Mouse (Mus musculus) heart, embryonic 15.5 days (tissue): ENCODE data around the gene Rab11fip3. TPM values are rescaled to one million over a fixed set of nuclear protein-coding genes. Genes with fewer than 3 reads are reported as not detected.
A peak's percentile ranks its signal among the peaks of the same experiment; 100 is the strongest.

ENCODE experiments used
- ATAC-seq: fragments of 200-750 bp; cut with Nextera tagmentation; replicated peaks from 2 replicates; pipeline ENCODE4 v1.8.0; 2017; ENCODE audit warnings: low read depth, moderate TSS enrichment; ENCODE audit not compliant: insufficient number of reproducible peaks, insufficient read depth, low FRiP score
- H3K27ac ChIP-seq: fragments of 300-500 bp; sonication (generic); 2 replicates; pipeline ENCODE4 v1.5.1; 2015; ENCODE audit warnings: mild to moderate bottlenecking, inconsistent platforms
- H3K27me3 ChIP-seq: fragments of 300-500 bp; sonication (generic); 2 replicates; pipeline ENCODE4 v1.6.1; 2015; ENCODE audit warnings: inconsistent platforms
- H3K36me3 ChIP-seq: fragments of 300-500 bp; sonication (generic); 2 replicates; pipeline ENCODE4 v1.6.1; 2015; ENCODE audit warnings: mild to moderate bottlenecking, inconsistent platforms
- H3K4me1 ChIP-seq: fragments of 300-500 bp; sonication (generic); replicated peaks from 2 replicates; pipeline ENCODE4 v1.6.1; 2015; ENCODE audit warnings: inconsistent platforms
- H3K4me2 ChIP-seq: fragments of 300-500 bp; sonication (generic); 2 replicates; pipeline ENCODE4 v1.6.1; 2015; ENCODE audit warnings: inconsistent platforms, mild to moderate bottlenecking, moderate library complexity
- H3K4me3 ChIP-seq: fragments of 300-500 bp; sonication (generic); 2 replicates; pipeline ENCODE4 v1.5.1; 2015; ENCODE audit warnings: mild to moderate bottlenecking, inconsistent platforms
- H3K9ac ChIP-seq: fragments of 300-500 bp; sonication (generic); 2 replicates; pipeline ENCODE4 v1.6.1; 2015; ENCODE audit warnings: mild to moderate bottlenecking, inconsistent platforms
- H3K9me3 ChIP-seq: fragments of 300-500 bp; sonication (generic); replicated peaks from 2 replicates; pipeline ENCODE4 v1.6.1; 2016; ENCODE audit warnings: inconsistent platforms
- WGBS: fragments of 180-500 bp; shearing (Covaris S2); methylation state at CpG from one replicate; pipeline ENCODE4 v1.1.7; 2015; ENCODE audit warnings: mixed read lengths; 5-methylcytosine and 5-hydroxymethylcytosine counted together
- polyA plus RNA-seq: library from polyadenylated mRNA; unstranded; fragments of >200 nt; fragmentation: Nextera tagmentation; extraction: Ambion mirVana; gene quantifications from 2 replicates; pipeline ENCODE4 v1.2.1, GENCODE M21; 2015

Rab11fip3 gene
- polyA plus RNA-seq, 1 experiment from 2014 or later: 10.2 TPM

DNA sequence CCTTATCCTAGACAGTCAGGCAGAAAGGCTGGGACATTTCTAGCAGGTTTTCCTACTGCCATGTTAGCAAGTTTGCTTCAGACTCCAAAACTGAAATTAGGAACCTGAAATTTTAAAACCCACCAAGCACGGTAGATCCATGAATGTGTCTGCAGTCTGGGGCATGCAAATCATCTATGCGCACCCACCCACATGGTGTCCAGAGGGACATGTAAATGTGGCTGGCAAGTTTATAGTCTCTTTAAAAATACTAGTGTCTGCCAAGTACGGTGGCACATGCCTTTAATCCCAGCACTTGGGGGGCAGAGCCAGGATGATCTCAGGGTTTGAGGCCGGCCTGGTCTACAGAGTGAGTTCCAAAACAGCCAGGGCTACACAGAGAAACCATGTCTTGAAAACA lies 41.1 kb downstream of the Rab11fip3 start:
- no peak overlapping the region for H3K27ac ChIP-seq

DNA sequence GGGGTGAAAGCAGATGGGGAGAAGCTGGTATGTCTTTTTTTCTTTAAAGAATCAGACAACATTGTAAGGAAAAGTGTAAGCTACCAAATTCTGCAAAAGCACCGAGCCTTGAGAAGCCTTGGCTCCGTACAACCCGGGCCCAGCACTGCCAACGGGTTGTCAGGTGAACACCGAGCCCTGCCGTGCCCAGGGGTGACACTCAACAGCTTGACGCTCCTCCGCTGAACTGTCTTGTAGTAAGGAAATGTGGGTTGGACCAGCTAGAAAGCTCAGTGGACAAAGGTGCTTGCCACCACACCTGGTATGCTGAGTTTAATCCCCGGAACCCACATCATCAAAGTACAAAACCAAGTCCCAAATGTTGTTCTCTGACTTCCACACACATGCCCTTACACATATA lies 44.7 kb downstream of the Rab11fip3 start:
- Histone ChIP-seq H3K36me3 (no peaks in the 10 kb centered on the region), H3K4me3 (no peak overlapping the region), H3K9ac (no peak overlapping the region), H3K4me1 (peaks cover 9% of the 10 kb centered on the region), H3K9me3 (no peaks in the 10 kb centered on the region), H3K27ac (no peak overlapping the region), H3K4me2 (no peak overlapping the region), H3K27me3 (no peaks in the 10 kb centered on the region)
- ATAC-seq: no peak
- 94% methylated on average over 9 of the region's 9 CpGs for WGBS

More for the DNA sequence above, 41.1 kb downstream of the Rab11fip3 start:
- Histone ChIP-seq H3K9me3 (no peaks in the 10 kb centered on the region), H3K4me3 (no peak overlapping the region), H3K4me1 (peaks cover 3% of the 10 kb centered on the region; the same call in 1 of the 2 replicates), H3K4me2 (no peak overlapping the region), H3K36me3 (no peaks in the 10 kb centered on the region), H3K9ac (no peak overlapping the region), H3K27me3 (no peaks in the 10 kb centered on the region)
- 80% methylated on average over 4 of the region's 4 CpGs for WGBS
- no peak for ATAC-seq

DNA sequence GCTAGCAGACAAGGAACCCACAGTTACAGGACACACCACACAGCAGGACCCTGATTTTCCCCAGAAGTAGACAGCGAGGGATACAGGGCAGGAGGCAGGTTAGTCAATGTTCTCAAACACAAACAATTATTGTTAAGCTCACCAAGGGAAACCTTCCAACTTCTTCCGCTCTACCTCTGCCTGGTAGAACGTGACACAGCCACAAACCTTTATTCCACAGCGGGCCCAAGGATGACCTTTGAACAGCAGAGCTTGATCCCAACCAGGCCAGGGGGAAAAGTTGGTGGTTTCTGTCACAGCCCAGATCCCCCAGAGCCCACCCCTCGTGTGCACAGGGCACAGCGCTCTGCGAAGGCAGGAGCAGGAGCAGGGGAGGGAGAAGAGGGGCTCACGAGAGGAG lies 45.4 kb downstream of the Rab11fip3 start:
- Histone ChIP-seq H3K36me3 (no peaks in the 10 kb centered on the region), H3K4me1 (peaks cover 10% of the 10 kb centered on the region), H3K9ac (no peak overlapping the region), H3K27me3 (no peaks in the 10 kb centered on the region), H3K9me3 (no peaks in the 10 kb centered on the region), H3K4me3 (no peak overlapping the region), H3K4me2 (no peak overlapping the region), H3K27ac (no peak overlapping the region)
- 85% methylated on average over 8 of the region's 8 CpGs for WGBS
- ATAC-seq: no peak

DNA sequence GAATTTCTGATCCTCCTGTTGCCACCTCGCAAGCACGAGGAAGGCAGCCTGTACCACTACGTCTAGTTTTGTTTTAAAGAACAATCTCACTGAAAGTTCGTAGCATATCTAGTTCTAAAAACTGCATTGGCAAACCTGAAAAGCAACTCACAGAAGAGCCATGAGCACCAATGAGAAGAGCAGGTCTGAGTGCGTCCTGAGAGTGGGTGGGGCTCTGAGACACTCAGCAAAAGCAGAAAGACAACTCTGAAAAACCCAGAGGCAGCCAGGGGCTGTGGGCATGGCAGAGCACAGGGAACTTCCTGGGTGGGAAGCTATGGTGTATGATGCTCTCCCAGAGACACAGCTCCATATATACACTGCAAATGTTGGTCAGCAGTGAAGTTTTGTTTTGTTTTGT lies 46.2 kb downstream of the Rab11fip3 start:
- Histone ChIP-seq H3K27ac (no peak overlapping the region), H3K9ac (no peak overlapping the region), H3K27me3 (no peaks in the 10 kb centered on the region), H3K9me3 (no peaks in the 10 kb centered on the region), H3K4me1 (peaks cover 17% of the 10 kb centered on the region), H3K4me3 (no peak overlapping the region), H3K4me2 (no peak overlapping the region), H3K36me3 (no peaks in the 10 kb centered on the region)
- no peak for ATAC-seq
- 89% methylated on average over 5 of the region's 5 CpGs for WGBS

DNA sequence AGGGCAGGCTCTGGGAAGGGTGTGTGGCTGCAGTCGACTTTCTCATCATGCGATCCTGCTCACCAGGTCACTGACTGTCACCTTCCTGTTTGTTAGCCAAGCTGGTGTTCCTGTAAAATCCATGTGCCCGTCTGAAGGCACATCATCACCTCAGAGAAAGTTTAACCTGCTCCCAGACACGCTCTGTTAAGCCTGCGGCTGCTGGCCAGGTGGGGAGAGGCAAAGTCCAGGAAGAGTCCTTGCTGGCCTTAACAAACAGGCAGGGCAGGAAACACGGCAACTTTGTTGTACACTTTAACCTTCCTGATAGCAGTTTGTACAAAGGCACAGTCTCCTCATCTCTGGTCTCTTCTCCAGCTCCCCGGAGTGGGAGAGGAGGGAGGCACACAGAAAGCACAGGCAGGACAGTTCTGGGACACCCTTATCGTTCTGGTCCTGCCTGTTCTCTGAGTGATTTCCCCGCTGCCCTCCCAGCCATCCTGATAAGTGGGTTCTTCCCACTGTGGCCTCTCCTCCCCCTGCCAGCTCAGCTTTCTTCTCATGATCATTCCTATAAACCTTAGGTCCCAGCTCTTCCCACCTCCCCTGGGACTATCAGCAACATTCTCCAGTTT lies 47.5 kb downstream of the Rab11fip3 start:
- no peak overlapping the region for H3K4me3 ChIP-seq
- peak overlapping the region; percentile 21; the same call in 1 of the 2 replicates for H3K27ac ChIP-seq
- H3K4me2 ChIP-seq: no peak overlapping the region
- ATAC-seq: no peak
- 37% methylated on average over 9 of the region's 9 CpGs for WGBS
- H3K9ac ChIP-seq: no peak overlapping the region
- H3K27me3 ChIP-seq: no peaks in the 10 kb centered on the region
- peaks cover 22% of the 10 kb centered on the region for H3K4me1 ChIP-seq
- H3K36me3 ChIP-seq: no peaks in the 10 kb centered on the region
- H3K9me3 ChIP-seq: no peaks in the 10 kb centered on the region

DNA sequence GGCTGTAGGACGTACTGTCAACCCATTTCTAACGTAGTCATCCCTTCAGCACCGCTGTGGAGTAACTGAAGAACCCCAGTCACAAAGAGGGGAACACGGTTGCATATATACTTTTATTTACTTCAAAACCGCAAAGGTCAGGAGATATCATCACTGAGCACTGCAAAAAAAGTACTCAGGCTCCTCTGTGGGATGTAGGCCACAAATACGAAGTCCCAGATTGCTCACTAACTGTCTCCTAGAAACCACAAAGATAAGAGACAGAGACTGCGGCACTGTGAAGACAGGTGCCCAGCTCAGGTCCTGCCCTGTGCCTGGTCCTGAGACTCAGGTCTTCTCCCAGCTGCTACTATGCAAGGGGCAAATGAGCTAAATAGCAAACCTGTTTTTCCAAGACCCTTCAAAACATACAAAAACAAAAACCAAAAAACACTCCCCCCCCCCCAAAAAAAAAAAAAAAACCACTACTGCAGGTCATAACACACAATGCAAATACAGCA lies 48.5 kb downstream of the Rab11fip3 start:
- no peaks in the 10 kb centered on the region for H3K27me3 ChIP-seq
- no peak overlapping the region for H3K4me2 ChIP-seq
- no peak overlapping the region for H3K4me3 ChIP-seq

DNA sequence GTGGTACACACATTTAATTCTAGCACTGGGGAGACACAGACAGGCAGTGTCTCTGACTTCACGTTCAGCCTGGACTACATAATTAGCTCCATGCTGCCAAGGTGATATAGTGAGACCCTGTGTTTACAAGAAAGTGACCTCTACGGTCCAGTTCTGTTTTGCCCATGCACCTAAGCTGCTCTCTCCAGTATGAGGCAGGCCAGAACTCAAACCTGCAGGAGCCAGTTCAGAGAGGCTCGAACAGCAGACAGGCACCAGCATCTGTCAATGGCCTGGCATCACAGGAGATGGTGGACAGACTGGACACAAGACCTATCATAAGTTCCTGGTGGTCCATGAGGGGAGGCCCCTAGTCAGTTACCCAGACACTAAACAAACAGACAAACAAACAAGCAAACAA lies 51.0 kb downstream of the Rab11fip3 start:
- ATAC-seq: no peak
- 47% methylated on average over 3 of the region's 3 CpGs for WGBS

More for the DNA sequence above, 48.5 kb downstream of the Rab11fip3 start:
- 72% methylated on average over 7 of the region's 7 CpGs for WGBS
- Histone ChIP-seq H3K9me3 (no peaks in the 10 kb centered on the region), H3K9ac (no peak overlapping the region), H3K4me1 (peaks cover 22% of the 10 kb centered on the region), H3K27ac (no peak overlapping the region), H3K36me3 (no peaks in the 10 kb centered on the region)
- no peak for ATAC-seq

DNA sequence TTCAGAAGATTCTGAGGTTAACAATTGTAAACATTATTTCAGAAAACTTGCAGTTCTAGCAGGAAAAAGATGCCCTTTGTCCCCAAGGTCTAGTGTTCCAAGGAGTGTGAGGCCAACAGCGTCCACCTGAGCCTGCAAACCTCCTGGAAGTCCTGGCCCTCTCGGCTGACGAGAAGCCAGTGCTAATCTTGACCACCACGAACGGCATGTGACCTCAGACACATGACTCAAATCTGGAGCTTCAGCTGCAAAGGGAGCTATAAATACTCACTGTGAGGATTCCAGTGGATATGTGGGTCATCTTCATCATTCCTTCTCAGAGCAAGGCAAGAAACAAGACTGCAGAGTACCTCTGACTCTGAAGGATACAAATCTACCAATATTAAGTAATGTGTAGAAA lies 51.4 kb downstream of the Rab11fip3 start:
- Histone ChIP-seq H3K4me3 (no peak overlapping the region), H3K27me3 (no peaks in the 10 kb centered on the region), H3K9ac (no peak overlapping the region), H3K36me3 (peaks cover 16% of the 10 kb centered on the region), H3K27ac (peak overlapping the region; percentile 72), H3K4me1 (peaks cover 22% of the 10 kb centered on the region), H3K9me3 (no peaks in the 10 kb centered on the region), H3K4me2 (no peak overlapping the region)
- ATAC-seq: no peak; the same call in 1 of the 2 replicates
- 28% methylated on average over 5 of the region's 5 CpGs for WGBS

More for the DNA sequence above, 51.0 kb downstream of the Rab11fip3 start:
- Histone ChIP-seq H3K4me1 (peaks cover 22% of the 10 kb centered on the region), H3K27me3 (no peaks in the 10 kb centered on the region), H3K9ac (no peak overlapping the region), H3K36me3 (peaks cover 16% of the 10 kb centered on the region), H3K4me3 (no peak overlapping the region), H3K9me3 (no peaks in the 10 kb centered on the region), H3K27ac (peak overlapping the region; percentile 72), H3K4me2 (no peak overlapping the region)

DNA sequence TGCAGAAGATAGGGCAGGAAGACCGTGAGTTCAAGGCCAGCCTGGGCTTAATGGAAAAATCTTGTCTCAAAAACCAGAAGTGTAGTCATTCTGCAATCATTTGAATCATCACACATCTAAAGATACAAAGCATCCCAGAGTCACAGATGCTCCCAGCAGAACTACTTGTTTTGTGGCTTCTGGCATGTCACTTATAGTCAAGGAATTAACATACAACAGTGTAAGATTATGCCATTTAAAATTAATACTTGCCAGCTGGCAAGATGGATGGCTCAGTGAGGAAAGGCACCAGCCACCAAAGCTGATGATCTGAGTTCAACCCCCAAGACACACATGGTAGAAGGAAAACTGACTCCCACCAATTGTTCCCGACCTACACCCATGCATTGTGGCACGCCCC lies 52.3 kb downstream of the Rab11fip3 start:
- no peak for ATAC-seq
- peaks cover 16% of the 10 kb centered on the region for H3K36me3 ChIP-seq
- H3K4me1 ChIP-seq: peaks cover 19% of the 10 kb centered on the region
- no peaks in the 10 kb centered on the region for H3K9me3 ChIP-seq
- no peak overlapping the region for H3K4me3 ChIP-seq
- 78% methylated on average over 3 of the region's 3 CpGs for WGBS
- no peaks in the 10 kb centered on the region for H3K27me3 ChIP-seq
- no peak overlapping the region for H3K27ac ChIP-seq
- H3K9ac ChIP-seq: no peak overlapping the region
- H3K4me2 ChIP-seq: no peak overlapping the region

DNA sequence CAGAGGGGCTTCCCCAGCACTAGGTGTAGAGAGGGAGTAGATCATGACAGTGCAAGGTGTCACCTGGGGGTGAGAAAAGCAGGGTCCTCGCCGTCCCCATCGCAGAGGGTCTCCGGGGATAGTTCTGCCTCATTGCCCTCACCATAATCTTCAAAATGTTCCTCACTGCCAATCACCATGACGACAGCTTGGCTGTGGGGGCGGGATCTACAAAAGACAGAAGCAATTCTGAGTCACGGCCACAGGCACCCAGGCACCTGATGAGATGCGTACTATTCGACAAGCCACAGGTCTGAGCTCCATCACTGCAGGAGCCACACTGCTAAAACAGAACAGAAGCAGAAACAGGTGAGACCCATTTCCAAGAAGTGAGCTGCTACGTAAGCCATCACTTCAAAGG lies 55.6 kb downstream of the Rab11fip3 start:
- Histone ChIP-seq H3K27me3 (no peaks in the 10 kb centered on the region), H3K4me2 (no peak overlapping the region), H3K36me3 (peaks cover 19% of the 10 kb centered on the region), H3K4me1 (peaks cover 25% of the 10 kb centered on the region), H3K27ac (no peak overlapping the region), H3K9ac (no peak overlapping the region), H3K4me3 (no peak overlapping the region), H3K9me3 (no peaks in the 10 kb centered on the region)
- ATAC-seq: no peak
- WGBS: 80% methylated on average over 10 of the region's 10 CpGs

DNA sequence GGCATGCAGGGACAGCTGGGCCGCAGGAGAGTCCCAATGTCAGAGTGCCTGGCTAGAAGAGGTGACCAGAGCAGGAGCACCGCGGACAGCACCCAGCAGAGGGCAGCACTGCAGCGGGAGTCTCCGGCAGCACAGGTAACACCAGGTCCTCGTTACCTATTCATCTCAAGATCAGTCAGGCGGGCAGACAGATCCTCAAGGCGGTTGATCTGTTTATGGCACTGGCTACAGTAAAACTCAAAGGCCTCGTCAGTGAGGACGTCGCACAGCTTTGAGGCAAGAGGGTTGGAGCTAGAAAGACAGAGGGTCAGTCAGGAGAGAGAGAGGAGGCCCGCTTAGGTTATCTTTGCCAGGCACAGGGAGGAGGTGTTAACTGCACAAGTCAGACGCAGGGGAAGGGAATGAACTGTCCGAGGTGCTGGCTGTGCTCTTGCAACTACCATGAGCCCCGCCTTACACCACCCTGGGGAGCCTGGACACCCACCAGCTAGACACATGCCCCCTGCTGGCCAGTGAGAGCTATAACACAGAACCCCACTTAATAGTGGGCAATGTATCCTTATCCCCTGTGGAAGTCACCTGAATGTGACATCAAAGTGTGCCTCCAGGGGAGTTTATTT lies 57.4 kb downstream of the Rab11fip3 start:
- Histone ChIP-seq H3K4me3 (peak overlapping the region; percentile 14), H3K4me2 (peak overlapping the region; percentile 38; the same call in 1 of the 2 replicates), H3K9me3 (no peaks in the 10 kb centered on the region), H3K4me1 (peaks cover 15% of the 10 kb centered on the region), H3K27me3 (no peaks in the 10 kb centered on the region), H3K9ac (no peak overlapping the region), H3K36me3 (peaks cover 19% of the 10 kb centered on the region), H3K27ac (0 out of 2 replicates have a peak overlapping the region, but pooled peaks have one; percentile 30)
- 8% methylated on average over 15 of the region's 15 CpGs for WGBS
- ATAC-seq: peak; percentile 82
